Comparison of ENCODE assay signal across 37 mouse cellular contexts in the genomic region with DNA sequence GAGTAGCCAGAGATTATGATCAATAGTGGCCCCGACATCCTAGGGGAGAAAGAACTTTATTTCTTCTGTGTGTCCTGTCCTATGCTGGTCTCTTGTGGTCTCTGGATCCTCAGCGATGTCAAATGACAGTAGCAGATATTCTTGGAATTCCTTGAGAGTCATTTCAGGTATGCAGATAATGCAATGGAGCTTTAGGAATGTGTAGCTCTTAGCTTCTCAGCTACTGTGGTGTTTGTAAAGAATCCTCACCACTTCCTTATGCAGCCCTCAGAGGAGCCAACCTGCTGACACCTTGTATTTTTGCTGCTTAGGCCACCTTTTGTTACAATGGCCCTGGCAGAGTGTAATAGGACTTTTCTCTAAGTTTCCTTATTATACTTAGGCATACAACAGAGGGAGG. TPM values are rescaled to one million over a fixed set of nuclear protein-coding genes. Genes with fewer than 3 reads are reported as not detected.
"Had no signal": no experiment of that assay in that cellular context is flagged by ENCODE, and none has a peak within 500 bp of the region (broad histone marks: within the 10 kb centered on the region; RNA-seq: fewer than 3 reads in every experiment).

No protein-coding gene starts in this region.

- ATAC-seq: forebrain, embryonic 13.5 days; forebrain, embryonic 14.5 days; forebrain, embryonic 15.5 days; forebrain, embryonic 16.5 days had no signal

- H3K27me3 ChIP-seq: embryonic facial prominence, embryonic 12.5 days; embryonic facial prominence, embryonic 13.5 days; embryonic facial prominence, embryonic 15.5 days; forebrain, embryonic 12.5 days; forebrain, embryonic 13.5 days; forebrain, embryonic 15.5 days had no signal

- DNase-seq: cerebellum, adult 9-11 months; cerebellum, postnatal 14 days; cerebellum, postnatal 36 days; embryo, embryonic 11 days; gastrocnemius, adult 2 months; gastrocnemius, postnatal 10 days; gastrocnemius, postnatal 14 days; gastrocnemius, postnatal 25 days; gastrocnemius, postnatal 36 days; heart, adult 11 months; heart, adult 18-20 months; heart, adult 2 months had no signal

RNA-seq across cellular contexts. Expression of a gene that starts 4.4 kb away (rescaled TPM):
- total RNA-seq: common myeloid progenitor, adult 5-6 weeks; gastrocnemius, adult 18-20 months; gastrocnemius, adult 2 months; gastrocnemius, adult 8-10 months; gastrocnemius, postnatal 14 days; gastrocnemius, postnatal 25 days; gastrocnemius, postnatal 36 days; gastrocnemius, postnatal 4 days; granulocyte monocyte progenitor cell, adult 5-6 weeks; heart, adult 18-20 months; heart, adult 2 months; heart, adult 8-10 months had no signal
- polyA plus RNA-seq: cortical plate, adult 2 months; erythroblast, embryonic 14.5 days; forebrain, embryonic 10.5 days; forebrain, embryonic 14.5 days; forebrain, embryonic 15.5 days; forebrain, embryonic 16.5 days; forebrain, postnatal 0 days; frontal cortex, adult 2 months; gonadal fat pad, adult 2 months; heart, adult 2 months had no signal

RNA-seq across cellular contexts. Expression of a gene that starts 51.4 kb away (rescaled TPM):
- total RNA-seq: common myeloid progenitor, adult 5-6 weeks; forebrain, postnatal 0 days; gastrocnemius, adult 18-20 months; gastrocnemius, adult 2 months; gastrocnemius, adult 8-10 months; gastrocnemius, postnatal 10 days; gastrocnemius, postnatal 14 days; gastrocnemius, postnatal 25 days; gastrocnemius, postnatal 36 days; gastrocnemius, postnatal 4 days; granulocyte monocyte progenitor cell, adult 5-6 weeks; heart, adult 18-20 months; heart, adult 2 months; heart, adult 8-10 months had no signal
- polyA plus RNA-seq: cortical plate, adult 2 months; embryonic facial prominence, embryonic 10.5 days; embryonic facial prominence, embryonic 11.5 days; embryonic facial prominence, embryonic 12.5 days; embryonic facial prominence, embryonic 13.5 days; embryonic facial prominence, embryonic 14.5 days; erythroblast, embryonic 14.5 days; forebrain, embryonic 10.5 days; forebrain, embryonic 11.5 days; forebrain, embryonic 12.5 days; forebrain, embryonic 13.5 days; forebrain, embryonic 14.5 days; forebrain, embryonic 15.5 days; forebrain, embryonic 16.5 days; forebrain, postnatal 0 days; gonadal fat pad, adult 2 months; heart, adult 2 months; heart, embryonic 10.5 days had no signal
